Comparison of ENCODE assay signal across 10 mouse cellular contexts in the genomic region with DNA sequence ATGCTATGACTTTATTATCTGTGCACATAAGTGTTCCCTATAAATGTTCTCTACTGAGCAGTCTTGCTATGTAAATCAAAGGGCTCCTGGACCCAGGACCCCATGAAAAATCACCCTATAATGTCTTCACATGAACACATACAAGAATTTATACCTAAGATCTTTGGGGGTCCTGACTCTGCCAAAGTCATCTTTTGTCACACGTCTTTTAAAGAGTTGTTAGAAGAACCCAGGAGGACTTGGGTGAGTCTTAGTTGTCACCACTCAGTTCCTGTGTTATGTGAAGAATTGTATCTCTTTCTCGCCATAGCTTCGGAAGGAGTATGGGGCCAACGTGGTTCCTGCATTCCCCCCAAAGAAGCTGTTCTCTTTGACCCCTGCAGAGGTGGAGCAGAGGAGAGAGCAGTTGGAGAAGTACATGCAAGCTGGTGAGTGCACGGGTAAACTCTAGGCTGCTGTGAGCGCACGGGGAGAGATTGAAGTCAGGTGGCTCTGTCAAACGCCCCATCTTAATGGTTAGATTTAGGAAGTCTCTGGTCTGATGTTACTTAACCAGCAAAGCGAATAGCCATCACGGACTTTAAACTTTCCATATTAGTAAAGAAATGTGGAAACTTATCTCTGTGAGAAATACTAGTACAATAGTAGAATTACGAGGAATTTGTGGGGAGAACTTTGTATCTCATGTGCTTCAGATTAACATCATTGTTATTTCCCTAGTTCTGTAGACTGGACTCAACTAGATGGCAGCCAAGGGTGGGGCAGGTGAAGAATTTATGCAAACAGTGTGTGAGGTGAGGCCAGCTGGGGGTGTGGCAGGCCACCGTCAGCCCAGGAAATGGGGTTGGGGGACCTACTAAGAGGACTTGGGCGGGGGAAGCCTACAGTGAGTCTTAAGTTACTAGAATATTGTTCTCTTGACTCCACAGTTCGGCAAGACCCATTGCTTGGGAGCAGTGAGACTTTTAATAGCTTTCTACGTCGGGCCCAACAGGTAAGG. TPM values are rescaled to one million over a fixed set of nuclear protein-coding genes. Genes with fewer than 3 reads are reported as not detected.
A peak's percentile ranks its signal among the peaks of the same experiment; 100 is the strongest.
DNase-seq lines count a peak whose midpoint lies in the region; ATAC-seq lines count a peak whose summit lies in the region.
"Had no signal": no experiment of that assay in that cellular context is flagged by ENCODE, and none has a peak within 500 bp of the region (broad histone marks: within the 10 kb centered on the region; RNA-seq: fewer than 3 reads in every experiment).

No protein-coding gene starts in this region.

- intact Hi-C loops in heart, postnatal 10 days (cut with DNase I) = no loop called here
- intact Hi-C loops in left cerebral cortex, postnatal 4 days (cut with DNase I) = no loop called here

- peaks cover 4 to 19% of the 10 kb centered on the region in 2 experiments; a peak in 3 of 4 replicates for H3K4me1 ChIP-seq in heart, embryonic 14.5 days (ENCODE audit: control insufficient read depth in 2 of 2, insufficient read depth in 2 of 2, low read length in 2 of 2)
- H3K4me1 ChIP-seq in hindbrain, embryonic 16.5 days (ENCODE audit: control insufficient read depth, insufficient read depth, low read depth, low read length) = peaks cover 20% of the 10 kb centered on the region
- peaks cover 24% of the 10 kb centered on the region for H3K4me1 ChIP-seq in midbrain, embryonic 13.5 days (replicated peaks)

- DNase-seq in heart, postnatal 10 days = no peak
- DNase-seq in ZHBTc4 (ENCODE audit: low read depth, low spot score) = peak; percentile 79
- no peak for DNase-seq in left cerebral cortex, postnatal 4 days
- DNase-seq in Muller cell, postnatal 12 days (ENCODE audit: inconsistent ontology term) = no peak
- DNase-seq in urinary bladder, postnatal 36 days (ENCODE audit: low spot score in 2 of 2) = no peak
- DNase-seq: cerebellum, adult 8-10 months; kidney, adult 8-10 months had no signal

- H3K27me3 ChIP-seq in heart, embryonic 14.5 days (ENCODE audit: control insufficient read depth, insufficient read depth, low read length) = no peaks in the 10 kb centered on the region
- no peaks in the 10 kb centered on the region for H3K27me3 ChIP-seq in hindbrain, embryonic 16.5 days (replicated peaks; ENCODE audit: control insufficient read depth, insufficient read depth, low read length)
- H3K27me3 ChIP-seq in midbrain, embryonic 13.5 days = no peaks in the 10 kb centered on the region

- peak overlapping the region; percentile 93 for H3K9ac ChIP-seq in heart, embryonic 14.5 days (ENCODE audit: low read length)
- no peak overlapping the region for H3K9ac ChIP-seq in hindbrain, embryonic 16.5 days (ENCODE audit: low read depth, low read length)
- no peak overlapping the region; the same call in 1 of the 2 replicates for H3K9ac ChIP-seq in midbrain, embryonic 13.5 days (replicated peaks)

- peak overlapping the region; percentile 90 for H3K4me2 ChIP-seq in heart, embryonic 14.5 days (ENCODE audit: low read length)
- H3K4me2 ChIP-seq in hindbrain, embryonic 16.5 days (ENCODE audit: low read length) = peak overlapping the region; percentile 79
- H3K4me2 ChIP-seq in midbrain, embryonic 13.5 days (replicated peaks) = peak overlapping the region; percentile 90

- H3K36me3 ChIP-seq in heart, embryonic 14.5 days (ENCODE audit: control insufficient read depth, insufficient read depth, low read length) = peaks cover 77% of the 10 kb centered on the region
- H3K36me3 ChIP-seq in hindbrain, embryonic 16.5 days (ENCODE audit: control insufficient read depth, insufficient read depth, low read length) = peaks cover 54% of the 10 kb centered on the region
- H3K36me3 ChIP-seq in midbrain, embryonic 13.5 days = peaks cover 68% of the 10 kb centered on the region

- ATAC-seq in heart, embryonic 14.5 days (ENCODE audit: insufficient number of reproducible peaks, insufficient read depth, low FRiP score, low read depth) = no peak
- ATAC-seq in hindbrain, embryonic 16.5 days = no peak
- ATAC-seq in midbrain, embryonic 13.5 days = no peak

- peak overlapping the region in 1 of 2 experiments; percentile 71; a peak in 1 of 4 replicates for H3K4me3 ChIP-seq in heart, embryonic 14.5 days (ENCODE audit: control insufficient read depth in 1 of 2, insufficient read depth in 1 of 2, low read depth in 1 of 2, low read length in 2 of 2)
- no peak overlapping the region for H3K4me3 ChIP-seq in hindbrain, embryonic 16.5 days (ENCODE audit: low read length)
- peak overlapping the region; percentile 64 for H3K4me3 ChIP-seq in midbrain, embryonic 13.5 days (replicated peaks)

- no peaks in the 10 kb centered on the region for H3K9me3 ChIP-seq in heart, embryonic 14.5 days (ENCODE audit: control insufficient read depth, low read length)
- no peaks in the 10 kb centered on the region for H3K9me3 ChIP-seq in hindbrain, embryonic 16.5 days (ENCODE audit: control insufficient read depth, low read length)
- no peaks in the 10 kb centered on the region for H3K9me3 ChIP-seq in midbrain, embryonic 13.5 days

- H3K27ac ChIP-seq in heart, embryonic 14.5 days (replicated peaks in 1 of 2; ENCODE audit: control insufficient read depth in 1 of 2, insufficient read depth in 1 of 2, low read depth in 2 of 2, low read length in 2 of 2) = no peak overlapping the region
- no peak overlapping the region for H3K27ac ChIP-seq in hindbrain, embryonic 16.5 days (ENCODE audit: low read depth, low read length)
- no peak overlapping the region for H3K27ac ChIP-seq in midbrain, embryonic 13.5 days

- WGBS in heart, embryonic 14.5 days = 88% methylated on average over 16 of the region's 16 CpGs
- WGBS in hindbrain, embryonic 16.5 days = 93% methylated on average over 16 of the region's 16 CpGs
- 94% methylated on average over 16 of the region's 16 CpGs for WGBS in midbrain, embryonic 13.5 days

RNA-seq across cellular contexts. Expression of gene Eif2b4, which starts 1.6 kb away (rescaled TPM):
- 50.7 and 52.5 TPM in 2 replicates for polyA plus RNA-seq in heart, embryonic 14.5 days (2014; fragmentation: Nextera tagmentation; extraction: Ambion mirVana)
- 10 to 100 TPM; 44.8 to 45.2 TPM for total RNA-seq in heart, postnatal 10 days (2021)
- 88.5 and 91.6 TPM in 2 replicates for polyA plus RNA-seq in hindbrain, embryonic 16.5 days (2015; fragmentation: Nextera tagmentation; extraction: Ambion mirVana)
- 71.5 and 74.6 TPM in 2 replicates for polyA plus RNA-seq in midbrain, embryonic 13.5 days (2015; fragmentation: Nextera tagmentation; extraction: Ambion mirVana)
- total RNA-seq in left cerebral cortex, postnatal 4 days (2021) = 10 to 100 TPM; 45.8 to 48.3 TPM

RNA-seq across cellular contexts. Expression of gene Snx17, which starts 1.8 kb away (rescaled TPM):
- 118 and 120 TPM in 2 replicates for polyA plus RNA-seq in heart, embryonic 14.5 days (2014; fragmentation: Nextera tagmentation; extraction: Ambion mirVana)
- total RNA-seq in heart, postnatal 10 days (2021) = 10 to 100 TPM; 80.0 to 80.7 TPM
- 120 and 124 TPM in 2 replicates for polyA plus RNA-seq in hindbrain, embryonic 16.5 days (2015; fragmentation: Nextera tagmentation; extraction: Ambion mirVana)
- 135 and 140 TPM in 2 replicates for polyA plus RNA-seq in midbrain, embryonic 13.5 days (2015; fragmentation: Nextera tagmentation; extraction: Ambion mirVana)
- 10 to 100 TPM; 66.7 to 72.1 TPM for total RNA-seq in left cerebral cortex, postnatal 4 days (2021)

RNA-seq across cellular contexts. Expression of gene Zfp513, which starts 7.3 kb away (rescaled TPM):
- polyA plus RNA-seq in heart, embryonic 14.5 days (2014; fragmentation: Nextera tagmentation; extraction: Ambion mirVana) = 3.3 and 4.3 TPM in 2 replicates
- 10 to 100 TPM; 12.7 to 12.9 TPM for total RNA-seq in heart, postnatal 10 days (2021)
- polyA plus RNA-seq in hindbrain, embryonic 16.5 days (2015; fragmentation: Nextera tagmentation; extraction: Ambion mirVana) = 12.3 and 14.0 TPM in 2 replicates
- polyA plus RNA-seq in midbrain, embryonic 13.5 days (2015; fragmentation: Nextera tagmentation; extraction: Ambion mirVana) = 12.5 and 20.5 TPM in 2 replicates
- 10 to 100 TPM; 27.6 to 30.1 TPM for total RNA-seq in left cerebral cortex, postnatal 4 days (2021)

RNA-seq across cellular contexts. Expression of gene Gtf3c2, which starts 14.8 kb away (rescaled TPM):
- 39.9 and 42.6 TPM in 2 replicates for polyA plus RNA-seq in heart, embryonic 14.5 days (2014; fragmentation: Nextera tagmentation; extraction: Ambion mirVana)
- 10 to 100 TPM; 45.1 to 48.3 TPM for total RNA-seq in heart, postnatal 10 days (2021)
- 51.6 and 63.2 TPM in 2 replicates for polyA plus RNA-seq in hindbrain, embryonic 16.5 days (2015; fragmentation: Nextera tagmentation; extraction: Ambion mirVana)
- polyA plus RNA-seq in midbrain, embryonic 13.5 days (2015; fragmentation: Nextera tagmentation; extraction: Ambion mirVana) = 78.1 and 80.2 TPM in 2 replicates
- 10 to 100 TPM; 68.9 to 74.0 TPM for total RNA-seq in left cerebral cortex, postnatal 4 days (2021)

RNA-seq across cellular contexts. Expression of gene Gm29609, which starts 15.1 kb away (rescaled TPM):
- polyA plus RNA-seq in heart, embryonic 14.5 days (2014; fragmentation: Nextera tagmentation; extraction: Ambion mirVana) = 1.1 and 2.0 TPM in 2 replicates
- total RNA-seq in heart, postnatal 10 days (2021) = 1 to 10 TPM in 1 of 2 experiments, under 1 TPM in 1; 0.38 to 1.6 TPM
- 2.1 and 2.2 TPM in 2 replicates for polyA plus RNA-seq in hindbrain, embryonic 16.5 days (2015; fragmentation: Nextera tagmentation; extraction: Ambion mirVana)
- polyA plus RNA-seq in midbrain, embryonic 13.5 days (2015; fragmentation: Nextera tagmentation; extraction: Ambion mirVana) = 0.86 and 1.1 TPM in 2 replicates
- total RNA-seq in left cerebral cortex, postnatal 4 days (2021) = 1 to 10 TPM; 2.7 to 4.4 TPM
